Comparison of ENCODE assay signal across 8 mouse cellular contexts in the genomic region with DNA sequence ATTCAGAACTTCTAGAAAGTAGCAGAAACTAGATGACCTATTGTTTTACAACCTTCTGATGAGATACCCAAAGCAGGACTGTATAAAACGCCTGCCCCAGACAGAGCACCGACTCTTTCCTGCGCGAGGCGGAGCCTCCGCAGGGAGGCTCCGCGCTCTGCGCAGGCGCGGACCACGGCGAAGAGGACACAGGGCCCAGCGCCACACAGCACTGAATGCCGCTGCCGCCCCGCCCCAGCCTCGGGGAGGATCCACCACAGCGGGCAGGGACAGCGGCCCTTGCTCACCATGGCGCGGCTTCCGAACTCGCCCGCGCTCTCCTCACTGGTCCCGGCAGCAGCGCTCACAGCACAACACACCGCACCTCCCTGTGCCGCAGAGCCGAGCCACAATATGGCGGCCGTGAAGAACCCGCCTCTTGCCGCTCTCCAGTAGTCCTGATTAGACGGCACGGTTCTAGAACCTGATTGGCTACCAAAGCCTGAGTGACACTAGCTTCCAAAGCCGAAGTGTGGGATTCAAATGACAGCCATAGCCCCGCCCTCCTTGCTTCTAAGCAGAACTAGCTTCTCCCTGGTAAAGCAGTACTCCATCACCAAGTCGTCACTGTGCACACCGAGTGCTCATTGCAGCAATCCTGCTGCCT. TPM values are rescaled to one million over a fixed set of nuclear protein-coding genes. Genes with fewer than 3 reads are reported as not detected.
A peak's percentile ranks its signal among the peaks of the same experiment; 100 is the strongest.
DNase-seq lines count a peak whose midpoint lies in the region; ATAC-seq lines count a peak whose summit lies in the region.

A gene (minus strand): TSS at position 384 of the 646 bp plus-strand sequence.

- peak; percentile 100 for DNase-seq in R1 (ENCODE audit: low read depth, low spot score)
- peak; percentile 90 to 91 for DNase-seq in cerebellum, postnatal 25 days
- peak; percentile 68 to 78 for DNase-seq in frontal cortex, postnatal 25 days (ENCODE audit: low spot score in 2 of 2)
- DNase-seq in hindbrain, embryonic 14.5 days (ENCODE audit: low spot score), result peak; percentile 95
- peak; percentile 86 to 87 for DNase-seq in layer of hippocampus, postnatal 36 days
- peak; percentile 97 for DNase-seq in lung, postnatal 36 days
- peak; percentile 99 for DNase-seq in retina, postnatal 1 day
- peak; percentile 82 to 86 for DNase-seq in urinary bladder, adult 18-20 months (ENCODE audit: low spot score in 2 of 2)

- H3K9me3 ChIP-seq in hindbrain, embryonic 14.5 days (ENCODE audit: control insufficient read depth, low read length), result no peaks in the 10 kb centered on the region

- peak within 1 kb of the TSS; percentile 99 for H3K27ac ChIP-seq in hindbrain, embryonic 14.5 days

- WGBS in hindbrain, embryonic 14.5 days, result under 1% methylated on average over 41 of the region's 41 CpGs

- H3K27me3 ChIP-seq in hindbrain, embryonic 14.5 days (ENCODE audit: control insufficient read depth, insufficient read depth, low read length), result no peaks in the 10 kb centered on the region

- H3K36me3 ChIP-seq in hindbrain, embryonic 14.5 days (replicated peaks; ENCODE audit: control insufficient read depth, insufficient read depth), result no peaks in the 10 kb centered on the region

- peak within 1 kb of the TSS; percentile 79 for H3K4me2 ChIP-seq in hindbrain, embryonic 14.5 days (replicated peaks)

- peak; percentile 99 for ATAC-seq in hindbrain, embryonic 14.5 days (ENCODE audit: low FRiP score)

- H3K4me1 ChIP-seq in hindbrain, embryonic 14.5 days (replicated peaks; ENCODE audit: control insufficient read depth, insufficient read depth, low read length), result peaks cover 21% of the 10 kb centered on the region

- H3K4me3 ChIP-seq in hindbrain, embryonic 14.5 days (replicated peaks; ENCODE audit: low read length), result peak within 1 kb of the TSS; percentile 71

- H3K9ac ChIP-seq in hindbrain, embryonic 14.5 days, result peak within 1 kb of the TSS; percentile 80

RNA-seq across cellular contexts. Expression of the gene that starts here (rescaled TPM):
- polyA plus RNA-seq in hindbrain, embryonic 14.5 days (2014; fragmentation: Nextera tagmentation; extraction: Ambion mirVana), result 1.0 and 1.7 TPM in 2 replicates
- total RNA-seq in layer of hippocampus, postnatal 36 days (2021), result 1 to 10 TPM in 1 of 2 experiments, not detected in 1; 1.3 TPM

Comparison
In these comparisons a context has a peak if more than half of its experiments do, and no peak if none do; other contexts are left out.
1. Peak in every context shown above with its lines: DNase-seq, ATAC-seq, H3K4me3 ChIP-seq and H3K27ac ChIP-seq.